Mouse (Mus musculus) ZHBTc4 (cell line): ENCODE data around the gene Glyatl3.

Source experiments
- DNase-seq: peaks from one replicate; pipeline ENCODE4 v3.0.0-alpha.2; 2011; ENCODE audit warnings: low read depth, low spot score

The Glyatl3 gene

GRCm38 (mm10) chr17:40914250-40914649 lies at the start of gene Glyatl3:
Gene Glyatl3 (minus strand): TSS chr17:40914350.
- no peak for DNase-seq

GRCm38 (mm10) chr17:40948518-40948917 lies 34.4 kb upstream of the Glyatl3 start:
- DNase-seq: no peak

GRCm38 (mm10) chr17:40934420-40935231 lies 20.5 kb upstream of the Glyatl3 start, which contains the start of the genes Mut and Cenpq:
Gene Mut (plus strand): TSS chr17:40934685.
Gene Cenpq (minus strand): TSS chr17:40935047.
- DNase-seq: peak; percentile 99

- DNase-seq: peak; percentile 32
These were observed 19.8 kb upstream of the Glyatl3 start for GRCm38 (mm10) chr17:40933985-40934384.

- no peak for DNase-seq
These were observed 1.3 kb upstream of the Glyatl3 start for GRCm38 (mm10) chr17:40915499-40915898.

GRCm38 (mm10) chr17:40904721-40905154 lies 9.4 kb downstream of the Glyatl3 start:
- DNase-seq: peak; percentile 50

- peak; percentile 50 for DNase-seq
These were observed 10.0 kb downstream of the Glyatl3 start for GRCm38 (mm10) chr17:40904056-40904597.

- DNase-seq: no peak
These were observed 10.8 kb downstream of the Glyatl3 start for GRCm38 (mm10) chr17:40903345-40903744.

- peak; percentile 85 for DNase-seq
These were observed 14.3 kb downstream of the Glyatl3 start for GRCm38 (mm10) chr17:40899783-40900363.

- DNase-seq: peak; percentile 39
These were observed 17.3 kb downstream of the Glyatl3 start for GRCm38 (mm10) chr17:40896863-40897262.

- no peak for DNase-seq
These were observed 26.2 kb downstream of the Glyatl3 start for GRCm38 (mm10) chr17:40887849-40888536.

- DNase-seq: no peak
These were observed 29.0 kb downstream of the Glyatl3 start for GRCm38 (mm10) chr17:40885155-40885554.

- no peak for DNase-seq
These were observed 32.0 kb downstream of the Glyatl3 start for GRCm38 (mm10) chr17:40882172-40882571.

GRCm38 (mm10) chr17:40879924-40880691 lies 34.0 kb downstream of the Glyatl3 start, which contains the start of gene 9130008F23Rik:
Gene 9130008F23Rik (minus strand): TSS chr17:40880559.
- DNase-seq: peak; percentile 38

- no peak for DNase-seq
These were observed 34.6 kb downstream of the Glyatl3 start for GRCm38 (mm10) chr17:40879528-40879923.

GRCm38 (mm10) chr17:40877741-40878140 lies 36.4 kb downstream of the Glyatl3 start:
- no peak for DNase-seq

- DNase-seq: no peak
These were observed 38.6 kb downstream of the Glyatl3 start for GRCm38 (mm10) chr17:40875568-40875967.

- DNase-seq: no peak
These were observed 39.4 kb downstream of the Glyatl3 start for GRCm38 (mm10) chr17:40874701-40875100.

- DNase-seq: no peak
These were observed 40.6 kb downstream of the Glyatl3 start for GRCm38 (mm10) chr17:40873582-40874011.

GRCm38 (mm10) chr17:40872626-40873025 lies 41.5 kb downstream of the Glyatl3 start:
- no peak for DNase-seq
